Mouse (Mus musculus): Measurements from ENCODE around the gene Ypel2. TPM values are rescaled to one million over a fixed set of nuclear protein-coding genes. Genes with fewer than 3 reads are reported as not detected.

Gene Ypel2
- polyA plus RNA-seq, 1 experiment from 2014 or later = 3.2 TPM

DNA sequence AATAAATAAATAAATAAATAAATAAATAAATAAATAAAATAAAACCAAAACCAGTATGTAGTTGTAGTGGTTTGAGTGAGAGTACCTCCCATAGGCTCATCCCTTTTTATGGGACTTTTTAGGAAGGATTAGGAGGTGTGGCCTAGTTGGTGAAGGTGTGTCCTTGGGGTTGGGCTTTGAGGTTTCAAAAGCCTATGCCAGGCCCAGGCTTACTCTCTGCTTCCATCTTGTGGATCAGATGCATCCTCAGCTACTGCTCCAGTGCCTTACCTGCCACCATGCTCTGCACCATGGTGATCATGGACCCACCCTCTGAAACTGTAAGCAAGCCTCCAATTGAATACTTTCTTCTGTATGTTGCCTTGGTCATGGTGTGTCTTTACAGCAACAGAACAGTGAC is 28.0 kb upstream of the Ypel2 start:
- DNase-seq (ENCODE audit: low spot score) (no peak), ATAC-seq (ENCODE audit: low FRiP score) (no peak)
- no peak overlapping the region for H3K4me3 ChIP-seq (replicated peaks; ENCODE audit: low read length)
- no peaks in the 10 kb centered on the region for H3K4me1 ChIP-seq (replicated peaks; ENCODE audit: control insufficient read depth, insufficient read depth, low read length)
- no peak overlapping the region for H3K27ac ChIP-seq
- H3K9ac ChIP-seq = no peak overlapping the region
- H3K36me3 ChIP-seq (replicated peaks; ENCODE audit: control insufficient read depth, insufficient read depth) = no peaks in the 10 kb centered on the region
- H3K9me3 ChIP-seq (ENCODE audit: control insufficient read depth, low read length) = no peaks in the 10 kb centered on the region
- no peaks in the 10 kb centered on the region for H3K27me3 ChIP-seq (ENCODE audit: control insufficient read depth, insufficient read depth, low read length)
- H3K4me2 ChIP-seq (replicated peaks) = no peak overlapping the region

DNA sequence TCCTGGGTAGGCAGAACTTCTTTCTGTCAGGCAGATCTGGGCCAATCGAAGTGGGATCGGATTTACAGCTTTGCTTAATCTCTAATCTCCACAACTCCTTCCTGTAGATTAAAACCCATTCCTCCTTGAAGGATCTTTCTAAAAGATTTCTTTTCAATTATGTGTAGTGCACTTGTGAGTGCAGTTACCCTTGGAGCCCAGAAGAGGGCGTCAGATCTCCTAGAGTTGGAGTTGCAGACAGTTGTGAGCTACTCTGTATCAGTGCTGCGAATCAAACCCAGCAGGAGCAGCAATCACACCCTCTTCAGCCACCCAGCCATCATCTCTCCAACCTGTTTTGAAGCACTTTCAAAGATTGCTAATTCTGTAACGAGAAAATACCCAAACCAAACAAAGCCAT is 26.9 kb upstream of the Ypel2 start:
- Histone ChIP-seq H3K9me3 (ENCODE audit: control insufficient read depth, low read length) (no peaks in the 10 kb centered on the region), H3K4me2 (replicated peaks) (no peak overlapping the region), H3K27ac (no peak overlapping the region), H3K9ac (no peak overlapping the region), H3K36me3 (replicated peaks; ENCODE audit: control insufficient read depth, insufficient read depth) (no peaks in the 10 kb centered on the region), H3K27me3 (ENCODE audit: control insufficient read depth, insufficient read depth, low read length) (no peaks in the 10 kb centered on the region), H3K4me1 (replicated peaks; ENCODE audit: control insufficient read depth, insufficient read depth, low read length) (no peaks in the 10 kb centered on the region), H3K4me3 (replicated peaks; ENCODE audit: low read length) (no peak overlapping the region)
- 76% methylated on average over 5 of the region's 5 CpGs for WGBS
- DNase-seq (ENCODE audit: low spot score) = no peak
- no peak for ATAC-seq (ENCODE audit: low FRiP score)

- 83% methylated on average over 8 of the region's 8 CpGs for WGBS
- Histone ChIP-seq H3K27me3 (ENCODE audit: control insufficient read depth, insufficient read depth, low read length) (no peaks in the 10 kb centered on the region), H3K4me3 (replicated peaks; ENCODE audit: low read length) (no peak overlapping the region), H3K9me3 (ENCODE audit: control insufficient read depth, low read length) (no peaks in the 10 kb centered on the region), H3K4me1 (replicated peaks; ENCODE audit: control insufficient read depth, insufficient read depth, low read length) (no peaks in the 10 kb centered on the region), H3K4me2 (replicated peaks) (no peak overlapping the region), H3K27ac (no peak overlapping the region), H3K36me3 (replicated peaks; ENCODE audit: control insufficient read depth, insufficient read depth) (no peaks in the 10 kb centered on the region), H3K9ac (no peak overlapping the region)
- DNase-seq (ENCODE audit: low spot score) (no peak), ATAC-seq (ENCODE audit: low FRiP score) (no peak)
Observed at GRCm38 (mm10) chr11:87019431-87019830, 25.9 kb upstream of the Ypel2 start.

GRCm38 (mm10) chr11:87018081-87018480 is 24.6 kb upstream of the Ypel2 start:
- Histone ChIP-seq H3K27me3 (ENCODE audit: control insufficient read depth, insufficient read depth, low read length) (no peaks in the 10 kb centered on the region), H3K4me1 (replicated peaks; ENCODE audit: control insufficient read depth, insufficient read depth, low read length) (no peaks in the 10 kb centered on the region), H3K36me3 (replicated peaks; ENCODE audit: control insufficient read depth, insufficient read depth) (no peaks in the 10 kb centered on the region), H3K9ac (no peak overlapping the region), H3K27ac (no peak overlapping the region), H3K4me3 (replicated peaks; ENCODE audit: low read length) (no peak overlapping the region), H3K4me2 (replicated peaks) (no peak overlapping the region), H3K9me3 (ENCODE audit: control insufficient read depth, low read length) (no peaks in the 10 kb centered on the region)
- DNase-seq (ENCODE audit: low spot score) (no peak), ATAC-seq (ENCODE audit: low FRiP score) (no peak)
- 83% methylated on average over 4 of the region's 4 CpGs for WGBS

GRCm38 (mm10) chr11:87015691-87016090 is 22.2 kb upstream of the Ypel2 start:
- no peak for DNase-seq (ENCODE audit: low spot score)
- Histone ChIP-seq H3K27ac (no peak overlapping the region), H3K4me2 (replicated peaks) (no peak overlapping the region), H3K27me3 (ENCODE audit: control insufficient read depth, insufficient read depth, low read length) (no peaks in the 10 kb centered on the region), H3K9me3 (ENCODE audit: control insufficient read depth, low read length) (no peaks in the 10 kb centered on the region), H3K36me3 (replicated peaks; ENCODE audit: control insufficient read depth, insufficient read depth) (no peaks in the 10 kb centered on the region), H3K4me3 (replicated peaks; ENCODE audit: low read length) (no peak overlapping the region), H3K4me1 (replicated peaks; ENCODE audit: control insufficient read depth, insufficient read depth, low read length) (no peaks in the 10 kb centered on the region), H3K9ac (no peak overlapping the region)
- WGBS = 78% methylated on average over 3 of the region's 3 CpGs
- ATAC-seq (ENCODE audit: low FRiP score) = no peak

DNA sequence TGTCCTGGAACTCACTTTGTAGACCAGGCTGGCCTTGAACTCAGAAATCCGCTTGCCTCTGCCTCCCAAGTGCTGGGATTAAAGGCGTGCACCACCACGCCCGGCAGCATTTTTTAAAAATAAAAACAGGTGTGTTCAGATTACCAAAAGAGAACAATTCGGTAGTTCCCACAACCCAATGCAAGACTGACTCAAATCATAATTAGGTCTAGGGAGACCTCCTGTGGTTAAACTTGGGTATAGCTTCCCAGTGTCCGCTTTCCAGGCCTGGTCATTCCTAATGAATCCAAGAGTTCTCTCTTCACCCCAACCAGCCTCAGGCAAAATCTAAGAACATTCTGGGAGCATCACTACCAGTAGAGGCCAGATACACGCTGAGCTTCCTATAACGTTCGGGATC is 17.0 kb upstream of the Ypel2 start:
- no peak for ATAC-seq (ENCODE audit: low FRiP score)
- Histone ChIP-seq H3K4me2 (replicated peaks) (no peak overlapping the region), H3K4me3 (replicated peaks; ENCODE audit: low read length) (no peak overlapping the region), H3K27ac (no peak overlapping the region), H3K4me1 (replicated peaks; ENCODE audit: control insufficient read depth, insufficient read depth, low read length) (0 out of 2 replicates have a peak, but pooled peaks cover 3% of the 10 kb centered on the region), H3K36me3 (replicated peaks; ENCODE audit: control insufficient read depth, insufficient read depth) (no peaks in the 10 kb centered on the region), H3K27me3 (ENCODE audit: control insufficient read depth, insufficient read depth, low read length) (no peaks in the 10 kb centered on the region), H3K9ac (no peak overlapping the region), H3K9me3 (ENCODE audit: control insufficient read depth, low read length) (no peaks in the 10 kb centered on the region)
- peak; percentile 88 for DNase-seq (ENCODE audit: low spot score)
- 29% methylated on average over 9 of the region's 9 CpGs for WGBS

GRCm38 (mm10) chr11:87007371-87007770 is 13.9 kb upstream of the Ypel2 start:
- Histone ChIP-seq H3K4me2 (replicated peaks) (no peak overlapping the region), H3K4me1 (replicated peaks; ENCODE audit: control insufficient read depth, insufficient read depth, low read length) (0 out of 2 replicates have a peak, but pooled peaks cover 3% of the 10 kb centered on the region), H3K9me3 (ENCODE audit: control insufficient read depth, low read length) (no peaks in the 10 kb centered on the region), H3K27me3 (ENCODE audit: control insufficient read depth, insufficient read depth, low read length) (no peaks in the 10 kb centered on the region), H3K4me3 (replicated peaks; ENCODE audit: low read length) (no peak overlapping the region), H3K9ac (no peak overlapping the region), H3K36me3 (replicated peaks; ENCODE audit: control insufficient read depth, insufficient read depth) (no peaks in the 10 kb centered on the region), H3K27ac (peak overlapping the region; percentile 3)
- ATAC-seq (ENCODE audit: low FRiP score) (no peak), DNase-seq (ENCODE audit: low spot score) (peak; percentile 57)
- WGBS = 11% methylated on average over 8 of the region's 8 CpGs

DNA sequence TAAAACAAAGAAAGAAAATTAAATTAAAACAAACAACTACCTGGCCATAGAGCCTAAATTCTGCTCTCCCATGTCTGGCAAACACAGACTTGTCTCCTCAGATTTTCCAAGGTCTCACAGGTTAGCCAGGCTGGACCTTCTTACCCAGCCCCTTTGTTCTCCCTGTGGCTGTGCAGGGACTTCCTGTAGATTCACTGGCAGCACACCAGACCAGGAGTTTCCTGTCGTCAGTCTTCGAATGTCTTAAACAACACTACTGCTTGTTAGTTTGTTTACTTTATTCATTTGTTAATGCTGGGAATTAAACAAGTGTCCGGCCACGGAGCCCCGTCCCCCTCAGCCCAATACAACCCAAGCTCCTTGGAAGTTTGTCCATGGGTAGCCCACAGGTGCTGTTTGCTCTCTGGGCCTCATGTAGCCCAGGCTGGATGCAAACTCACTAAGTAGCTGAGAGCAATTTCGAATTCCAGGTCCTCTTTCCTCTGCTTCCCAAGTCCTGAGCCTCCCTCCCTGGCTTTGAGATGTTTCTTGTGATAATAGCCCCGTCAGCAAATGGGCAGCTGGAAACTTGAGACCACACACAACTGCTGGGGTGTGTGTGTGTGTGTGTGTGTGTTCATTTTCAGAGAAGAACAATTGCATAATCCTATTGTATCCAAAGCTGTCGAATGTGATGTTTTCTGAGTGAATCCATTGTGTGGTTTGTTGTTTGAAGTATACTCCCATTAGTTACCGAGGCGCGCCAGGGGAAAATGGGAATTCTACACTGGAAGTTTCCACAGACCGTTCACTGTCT is 11.7 kb upstream of the Ypel2 start:
- H3K27ac ChIP-seq = no peak overlapping the region
- H3K4me1 ChIP-seq (replicated peaks; ENCODE audit: control insufficient read depth, insufficient read depth, low read length) = 0 out of 2 replicates have a peak, but pooled peaks cover 3% of the 10 kb centered on the region
- no peak for DNase-seq (ENCODE audit: low spot score)
- H3K9ac ChIP-seq = no peak overlapping the region
- no peaks in the 10 kb centered on the region for H3K27me3 ChIP-seq (ENCODE audit: control insufficient read depth, insufficient read depth, low read length)
- ATAC-seq (ENCODE audit: low FRiP score) = no peak
- no peak overlapping the region for H3K4me3 ChIP-seq (replicated peaks; ENCODE audit: low read length)
- H3K4me2 ChIP-seq (replicated peaks) = no peak overlapping the region
- no peaks in the 10 kb centered on the region for H3K36me3 ChIP-seq (replicated peaks; ENCODE audit: control insufficient read depth, insufficient read depth)
- H3K9me3 ChIP-seq (ENCODE audit: control insufficient read depth, low read length) = no peaks in the 10 kb centered on the region
- WGBS = 65% methylated on average over 12 of the region's 12 CpGs

- ATAC-seq (ENCODE audit: low FRiP score) = no peak
- H3K36me3 ChIP-seq (replicated peaks; ENCODE audit: control insufficient read depth, insufficient read depth) = no peaks in the 10 kb centered on the region
- DNase-seq (ENCODE audit: low spot score) = no peak
- H3K27me3 ChIP-seq (ENCODE audit: control insufficient read depth, insufficient read depth, low read length) = no peaks in the 10 kb centered on the region
- no peak overlapping the region for H3K9ac ChIP-seq
- no peaks in the 10 kb centered on the region for H3K9me3 ChIP-seq (ENCODE audit: control insufficient read depth, low read length)
- H3K4me2 ChIP-seq (replicated peaks) = no peak overlapping the region
- no peaks in the 10 kb centered on the region for H3K4me1 ChIP-seq (replicated peaks; ENCODE audit: control insufficient read depth, insufficient read depth, low read length)
- no peak overlapping the region for H3K4me3 ChIP-seq (replicated peaks; ENCODE audit: low read length)
- 75% methylated on average over 10 of the region's 10 CpGs for WGBS
- H3K27ac ChIP-seq = no peak overlapping the region
Observed at GRCm38 (mm10) chr11:87002078-87002829, 8.7 kb upstream of the Ypel2 start.
